Mouse (Mus musculus) stomach, postnatal 0 days (tissue): ENCODE results near the gene Kdelr1.

Source experiments
- CTCF ChIP-seq: IDR thresholded peaks from 2 replicates; pipeline ENCODE4 v1.5.1; 2016; ENCODE audit warnings: antibody characterized with exemption, low read depth, mild to moderate bottlenecking, moderate library complexity
- EP300 ChIP-seq: optimal IDR thresholded peaks from 2 replicates; pipeline ENCODE3; 2016; ENCODE audit warnings: antibody characterized with exemption

- TF ChIP-seq CTCF: no peak
- TF ChIP-seq EP300: no peak
Measured at GRCm38 (mm10) chr7:45919761-45920160, 47.2 kb downstream of the Kdelr1 start.
